Mouse (Mus musculus): Measurements from ENCODE around the gene Ugt1a2.

The Ugt1a2 gene

GRCm38 (mm10) chr1:88258361-88258760, 58.0 kb downstream of the Ugt1a2 start:
- DNase-seq (ENCODE audit: low spot score), result no peak

DNA sequence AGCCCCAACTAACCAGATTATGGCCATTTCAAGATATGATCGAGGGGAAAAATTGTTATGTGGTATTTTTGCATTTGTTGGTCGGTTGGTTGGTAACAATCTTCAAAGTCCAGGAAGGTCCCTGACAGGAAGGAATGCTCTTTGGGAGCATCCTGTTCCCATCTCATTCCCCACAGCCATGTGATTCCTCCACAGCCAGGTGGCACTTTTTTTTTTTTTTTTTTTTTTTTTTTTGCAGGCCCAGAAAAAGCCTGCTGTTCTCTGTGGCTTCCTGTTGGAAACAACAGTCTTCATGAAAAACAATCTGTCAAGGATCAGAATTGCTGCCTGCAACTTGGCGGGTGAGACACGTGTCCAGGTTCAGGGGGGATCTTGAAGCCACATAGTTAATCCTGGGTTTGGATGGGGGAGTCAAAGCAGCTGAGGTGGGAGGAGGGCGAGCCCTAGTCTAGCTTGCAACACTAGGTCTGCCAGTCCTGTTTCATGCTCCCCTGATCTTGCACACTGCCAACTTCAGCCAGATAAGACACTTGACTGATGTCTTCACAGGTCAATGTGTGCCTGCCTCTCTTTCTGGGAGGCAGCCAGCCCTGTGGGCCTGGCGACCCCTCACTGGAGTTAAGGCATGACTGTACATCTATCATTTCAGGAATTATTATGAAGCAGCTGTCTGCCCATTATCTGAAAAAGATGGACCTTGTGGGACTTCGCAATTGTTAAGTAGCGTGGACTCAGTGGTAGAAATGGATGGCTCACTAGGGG, 58.7 kb downstream of the Ugt1a2 start:
- peak; percentile 81 for DNase-seq (ENCODE audit: low spot score)

DNA sequence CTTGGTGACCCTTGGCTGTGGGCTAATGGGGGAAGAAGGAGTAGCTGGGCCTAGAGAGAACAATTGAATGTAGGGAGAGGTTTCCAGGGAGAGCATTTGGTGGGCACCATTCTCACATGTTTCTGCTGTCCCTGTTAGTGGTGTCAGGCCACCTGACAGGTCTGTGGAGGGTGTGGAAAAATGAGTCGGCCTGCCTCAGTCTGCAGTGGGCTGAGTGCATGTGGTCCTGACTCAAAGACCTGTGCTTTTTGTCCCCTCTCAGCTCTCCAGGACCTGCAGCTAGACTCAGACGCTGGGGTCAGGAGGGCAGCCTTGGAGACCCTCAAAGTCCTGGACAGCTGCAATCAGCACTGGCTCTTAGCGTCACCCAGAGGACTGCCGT, 59.2 kb downstream of the Ugt1a2 start:
- no peak for DNase-seq (ENCODE audit: low spot score)

- peak; percentile 73 for DNase-seq (ENCODE audit: low spot score)
Measured at GRCm38 (mm10) chr1:88260114-88260513, 59.7 kb downstream of the Ugt1a2 start.

GRCm38 (mm10) chr1:88260604-88261377, 60.4 kb downstream of the Ugt1a2 start:
- no peak for DNase-seq (ENCODE audit: low spot score)

- DNase-seq (ENCODE audit: low spot score), result no peak
Measured at GRCm38 (mm10) chr1:88261706-88262105, 61.3 kb downstream of the Ugt1a2 start.

DNA sequence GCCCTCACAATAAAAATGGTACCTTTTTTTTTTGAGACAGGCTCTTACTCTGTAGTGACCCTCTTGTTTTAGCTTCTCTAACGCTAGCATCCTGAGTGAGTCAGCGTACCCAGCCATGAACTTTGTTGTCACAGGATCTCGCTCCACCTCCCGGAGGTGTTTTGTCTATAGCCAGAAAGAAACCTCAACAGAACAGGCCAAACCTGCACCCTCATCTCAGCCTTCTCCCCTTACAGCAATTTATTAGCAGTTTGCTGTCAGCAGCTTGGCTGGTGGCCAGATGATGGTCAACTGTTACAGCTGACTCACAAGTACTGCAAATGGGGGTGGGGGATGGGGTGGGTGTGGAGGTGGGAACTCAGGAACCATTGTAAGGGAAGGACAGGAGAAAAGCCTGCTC, 61.9 kb downstream of the Ugt1a2 start:
- no peak for DNase-seq (ENCODE audit: low spot score)

- DNase-seq (ENCODE audit: low spot score), result no peak
Measured at GRCm38 (mm10) chr1:88262961-88263360, 62.6 kb downstream of the Ugt1a2 start.

GRCm38 (mm10) chr1:88263778-88264177, 63.4 kb downstream of the Ugt1a2 start:
- DNase-seq (ENCODE audit: low spot score), result no peak

GRCm38 (mm10) chr1:88264237-88264868, 64.0 kb downstream of the Ugt1a2 start:
- no peak for DNase-seq (ENCODE audit: low spot score)

GRCm38 (mm10) chr1:88264869-88265240, 64.5 kb downstream of the Ugt1a2 start:
- no peak for DNase-seq (ENCODE audit: low spot score)

GRCm38 (mm10) chr1:88266123-88266522, 65.7 kb downstream of the Ugt1a2 start:
- DNase-seq (ENCODE audit: low spot score), result no peak

DNA sequence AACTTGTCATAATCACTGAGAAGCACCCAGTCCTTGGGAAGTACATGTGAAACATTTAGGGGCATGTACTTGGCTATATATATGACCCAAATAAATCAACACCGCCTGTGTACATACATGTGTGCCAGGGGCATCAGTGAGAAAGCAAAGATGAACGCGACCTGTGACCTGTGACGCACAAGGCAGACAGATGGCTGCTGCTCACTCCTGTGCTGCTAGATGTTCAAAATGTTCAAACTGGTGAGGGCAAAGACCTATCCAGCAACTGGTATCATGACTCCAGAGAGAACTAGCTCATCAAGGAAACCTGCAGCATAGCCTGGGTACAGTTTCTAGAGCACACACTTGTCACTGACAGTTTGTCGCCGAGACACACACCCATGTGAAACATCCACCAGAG, 67.1 kb downstream of the Ugt1a2 start:
- no peak for DNase-seq (ENCODE audit: low spot score)

DNA sequence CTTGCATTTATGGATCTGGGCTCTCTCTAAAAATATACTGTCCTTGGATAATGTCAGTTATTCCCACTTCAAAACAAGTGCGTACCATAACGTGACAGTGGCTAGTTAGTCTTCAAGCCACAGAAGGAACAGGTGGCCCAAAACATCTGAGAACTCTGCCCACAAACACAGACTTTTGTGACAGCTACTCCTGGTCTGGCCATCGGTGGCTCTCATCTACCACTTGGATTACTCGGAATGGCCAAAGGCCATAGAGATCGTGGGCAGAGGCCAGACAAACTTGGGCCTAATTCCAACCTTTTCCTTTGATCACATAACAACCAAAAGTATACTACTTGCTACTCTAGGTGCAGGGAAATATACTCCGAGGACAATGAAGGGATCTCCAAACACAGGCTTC, 67.7 kb downstream of the Ugt1a2 start:
- DNase-seq (ENCODE audit: low spot score), result no peak

All from testis, postnatal 14 days (tissue).